Mouse (Mus musculus) adrenal gland, adult (tissue): ENCODE measurements around the gene Tlr5.
A peak's percentile ranks its signal among the peaks of the same experiment; 100 is the strongest.

Experiments used
- DNase-seq, 2 experiments: peaks; one replicate each; pipeline ENCODE4 v3.0.0; 2022 to 2023; ENCODE audit warnings: low spot score in 1 of 2; ENCODE audit not compliant: inconsistent age in 2 of 2

Tlr5 gene

GRCm38 (mm10) chr1:182987801-182988200 lies 33.2 kb downstream of the Tlr5 start:
- no peak for DNase-seq

DNA sequence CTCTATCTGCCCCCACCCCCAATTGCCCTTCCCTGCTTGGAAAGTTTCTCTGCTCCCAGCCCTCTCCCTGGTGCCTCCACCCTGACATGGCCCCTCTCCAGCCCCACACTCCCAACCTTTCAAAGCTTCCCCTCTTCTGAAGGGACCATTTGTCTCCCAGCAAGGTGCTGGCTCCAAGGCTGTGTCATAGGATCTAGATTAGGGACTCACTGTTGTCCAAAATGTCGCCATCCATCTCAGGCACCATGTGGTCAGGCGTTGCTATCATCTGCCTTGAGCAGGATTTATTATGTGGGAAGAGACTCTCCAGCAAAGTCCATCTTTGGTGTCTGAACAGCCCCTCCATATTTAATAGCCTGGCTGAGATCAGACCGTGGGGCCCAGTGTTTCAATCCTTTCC lies 34.1 kb downstream of the Tlr5 start:
- DNase-seq, result no peak

- no peak for DNase-seq
Measured at GRCm38 (mm10) chr1:182990092-182990762, 35.6 kb downstream of the Tlr5 start.

DNA sequence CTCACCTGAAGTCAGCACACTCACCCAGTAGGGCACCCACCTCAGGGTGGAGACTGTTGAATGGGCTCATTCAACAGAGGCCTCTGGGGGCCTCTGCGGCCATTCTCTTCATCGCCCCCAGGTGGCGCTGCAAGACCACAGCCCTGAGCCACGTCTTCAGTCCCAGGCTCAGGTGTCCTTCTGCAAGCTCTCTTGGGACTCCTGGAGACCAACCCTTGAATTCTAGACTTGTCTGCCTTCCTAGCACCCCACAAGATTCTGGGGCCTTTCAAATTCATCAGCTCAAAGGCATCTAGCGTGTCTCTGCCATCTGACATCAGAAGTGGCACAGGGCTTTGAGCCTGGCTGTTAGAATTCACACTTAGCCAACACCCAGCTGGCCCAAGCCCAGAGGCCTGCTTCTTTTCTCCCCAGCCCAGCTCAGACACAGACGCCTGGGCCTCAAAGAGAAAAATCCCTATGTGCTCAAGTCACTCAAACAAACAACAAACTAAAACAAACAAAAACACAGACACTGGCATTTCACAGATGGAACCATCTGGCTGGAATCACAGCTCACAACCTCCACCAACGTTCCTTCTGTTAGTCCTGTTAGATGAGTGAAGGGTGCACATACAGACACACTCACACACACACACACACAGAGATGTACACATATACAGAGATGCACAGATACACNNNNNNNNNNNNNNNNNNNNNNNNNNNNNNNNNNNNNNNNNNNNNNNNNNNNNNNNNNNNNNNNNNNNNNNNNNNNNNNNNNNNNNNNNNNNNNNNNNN lies 36.6 kb downstream of the Tlr5 start:
- DNase-seq, result peak; percentile 69 to 91
